Mouse (Mus musculus) right cerebral cortex, adult 18-20 months (tissue): ENCODE data around the gene Npas3.

Experiments used
- DNase-seq: peaks from one replicate; pipeline ENCODE4 v3.0.0; 2022; ENCODE audit warnings: mixed read lengths

The Npas3 gene

DNA sequence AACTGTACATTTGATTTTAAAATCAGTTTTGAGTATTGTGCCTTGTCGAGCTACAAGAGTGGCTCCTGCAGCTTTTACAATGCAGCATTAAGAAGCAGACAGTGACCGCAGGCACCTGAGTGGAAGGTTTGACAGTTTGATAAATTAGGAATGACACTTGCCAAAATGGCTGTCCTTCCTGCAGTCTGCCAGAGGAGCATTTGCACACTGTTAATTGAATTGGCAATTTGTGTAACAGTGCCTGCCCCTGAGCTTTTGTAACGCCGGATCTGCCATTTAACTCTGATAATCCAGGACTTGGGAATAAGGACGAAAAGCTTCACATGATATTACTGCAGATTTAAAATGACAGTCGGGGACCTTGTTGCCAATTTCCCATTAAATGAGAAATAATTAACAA lies 357.2 kb downstream of the Npas3 start:
- no peak for DNase-seq

DNA sequence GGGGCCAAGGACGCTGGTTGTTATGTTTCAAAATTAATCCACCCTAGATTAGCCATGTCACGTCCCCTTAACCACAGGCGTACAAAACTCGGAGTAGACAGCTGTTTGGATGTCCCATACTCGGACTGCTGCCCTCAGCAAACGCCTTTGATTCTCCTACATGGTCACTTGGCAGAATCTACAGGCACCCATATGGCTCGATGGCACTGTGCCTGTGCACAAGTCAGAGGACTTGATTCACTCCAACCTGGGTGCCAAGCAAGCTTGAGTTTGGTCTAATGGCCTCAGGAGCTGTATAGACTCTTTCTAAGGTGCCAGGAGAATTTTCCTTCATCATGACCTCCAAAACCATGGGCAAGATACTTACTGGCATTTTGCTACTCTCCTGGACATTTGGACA lies 363.6 kb downstream of the Npas3 start:
- no peak for DNase-seq

DNA sequence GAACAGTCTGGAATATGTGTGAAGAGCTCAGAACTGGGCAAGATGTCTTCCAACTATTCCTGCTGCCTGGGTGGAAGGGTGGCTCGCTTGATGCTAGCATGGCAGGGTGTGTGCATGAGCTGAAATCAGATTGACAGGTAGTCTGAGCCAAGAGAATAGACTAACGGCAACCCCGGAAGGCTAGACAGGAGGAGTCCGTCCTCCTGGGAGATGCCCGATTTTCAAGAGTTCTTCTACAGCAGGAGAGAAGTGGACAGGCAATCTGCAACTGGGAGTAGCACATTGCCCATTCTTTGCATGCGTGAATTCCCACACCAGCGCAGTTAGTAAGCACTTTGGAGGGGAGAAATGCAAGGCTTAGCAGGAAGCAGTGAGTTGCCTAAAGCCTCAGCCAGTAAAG lies 372.8 kb downstream of the Npas3 start:
- DNase-seq = no peak

DNA sequence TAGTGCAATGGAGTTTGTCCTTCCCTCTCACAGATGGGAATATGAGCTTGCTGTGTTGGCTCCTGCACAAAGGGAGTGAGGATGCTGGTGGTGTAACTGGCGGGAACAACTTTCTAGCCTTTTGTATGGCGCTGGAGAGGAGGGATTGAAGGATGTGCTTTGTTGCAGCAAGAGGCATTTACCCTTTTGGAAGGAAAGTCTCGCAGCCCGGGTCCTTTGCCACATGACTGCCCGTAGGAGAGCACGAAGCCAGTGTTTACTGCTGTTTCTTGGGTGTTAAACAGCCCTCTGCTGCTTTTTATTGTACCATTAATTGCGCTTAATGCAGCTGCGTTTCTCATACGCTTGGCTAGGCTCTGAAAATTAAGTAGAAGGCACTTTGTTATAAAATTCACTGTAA lies 375.3 kb downstream of the Npas3 start:
- no peak for DNase-seq

DNA sequence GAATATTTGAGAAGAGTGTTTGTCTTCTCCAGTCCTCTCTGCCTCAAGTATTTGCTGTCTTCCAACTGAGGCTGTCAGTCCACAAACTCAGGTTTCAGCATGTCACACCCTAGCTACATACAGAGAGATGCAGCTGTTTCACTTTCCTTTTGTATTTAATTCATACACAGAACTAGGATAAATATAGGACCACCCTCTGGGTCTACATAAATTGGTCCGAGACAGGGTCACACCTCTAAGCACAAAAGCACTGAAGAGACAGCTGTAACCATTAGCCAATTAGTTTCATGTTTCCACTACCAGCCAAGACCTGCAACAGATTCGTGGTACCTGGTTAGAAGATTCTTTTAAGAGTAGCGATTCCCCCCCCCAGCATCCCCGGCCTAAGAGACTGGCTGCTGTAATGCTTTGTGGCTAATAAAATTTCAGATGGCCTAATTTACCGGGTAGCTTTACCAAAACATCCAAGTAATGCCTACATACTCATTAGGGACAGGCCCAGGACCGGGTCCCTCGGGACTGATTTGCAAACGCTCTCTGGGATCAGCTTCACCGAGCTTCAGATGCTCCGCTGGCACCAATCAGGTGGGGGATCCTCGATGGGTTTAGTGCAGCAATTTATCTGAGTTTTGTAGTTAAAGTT lies 376.0 kb downstream of the Npas3 start:
- no peak for DNase-seq

DNA sequence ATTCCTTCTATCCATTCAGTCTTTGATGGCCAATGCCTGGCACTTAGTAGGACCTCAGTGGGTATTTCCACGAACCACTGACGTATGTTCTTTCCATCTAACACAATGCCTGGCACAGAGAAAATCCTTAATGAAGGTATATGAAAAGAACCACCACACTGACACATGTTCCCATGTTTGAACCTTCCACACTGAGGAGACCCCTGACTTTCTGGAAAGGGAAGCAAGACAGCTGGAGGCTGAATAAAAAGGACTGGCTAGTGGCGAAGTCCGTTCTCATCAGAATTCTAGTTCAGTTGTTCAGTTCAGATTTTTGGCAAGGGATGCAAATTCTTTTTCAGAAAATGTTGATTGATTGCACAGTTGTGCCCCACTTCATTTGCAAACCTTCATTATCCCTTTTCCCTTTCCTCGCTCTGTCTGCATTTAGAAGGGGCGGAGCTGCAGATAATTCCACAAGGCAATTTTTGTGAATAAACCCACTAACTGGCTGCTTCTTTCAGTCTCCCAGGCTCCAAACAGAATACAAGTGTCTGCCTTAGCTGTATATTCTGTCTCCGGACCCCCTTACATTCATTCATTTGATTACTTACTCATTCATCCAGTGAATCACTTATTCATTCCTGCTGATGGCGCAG lies 381.1 kb downstream of the Npas3 start:
- no peak for DNase-seq

DNA sequence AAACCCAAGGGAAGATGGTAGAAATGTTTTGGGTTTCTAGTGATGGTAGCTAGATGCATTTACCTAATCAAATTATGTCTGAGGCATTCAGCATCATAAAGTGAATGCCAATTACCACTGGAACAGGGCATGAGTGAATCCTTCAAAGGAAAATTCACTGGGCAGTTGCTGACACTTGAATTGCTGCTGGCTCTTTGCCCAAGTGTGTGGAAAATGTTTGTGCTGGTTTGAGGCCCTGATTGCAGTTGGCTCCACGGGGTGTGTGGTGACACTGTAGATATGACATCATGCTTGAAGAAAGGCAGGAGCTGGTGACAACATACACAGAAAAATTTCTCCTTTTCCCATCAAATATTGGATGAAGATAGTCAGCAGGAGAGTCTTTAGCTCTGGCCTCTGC lies 382.1 kb downstream of the Npas3 start:
- DNase-seq = no peak

DNA sequence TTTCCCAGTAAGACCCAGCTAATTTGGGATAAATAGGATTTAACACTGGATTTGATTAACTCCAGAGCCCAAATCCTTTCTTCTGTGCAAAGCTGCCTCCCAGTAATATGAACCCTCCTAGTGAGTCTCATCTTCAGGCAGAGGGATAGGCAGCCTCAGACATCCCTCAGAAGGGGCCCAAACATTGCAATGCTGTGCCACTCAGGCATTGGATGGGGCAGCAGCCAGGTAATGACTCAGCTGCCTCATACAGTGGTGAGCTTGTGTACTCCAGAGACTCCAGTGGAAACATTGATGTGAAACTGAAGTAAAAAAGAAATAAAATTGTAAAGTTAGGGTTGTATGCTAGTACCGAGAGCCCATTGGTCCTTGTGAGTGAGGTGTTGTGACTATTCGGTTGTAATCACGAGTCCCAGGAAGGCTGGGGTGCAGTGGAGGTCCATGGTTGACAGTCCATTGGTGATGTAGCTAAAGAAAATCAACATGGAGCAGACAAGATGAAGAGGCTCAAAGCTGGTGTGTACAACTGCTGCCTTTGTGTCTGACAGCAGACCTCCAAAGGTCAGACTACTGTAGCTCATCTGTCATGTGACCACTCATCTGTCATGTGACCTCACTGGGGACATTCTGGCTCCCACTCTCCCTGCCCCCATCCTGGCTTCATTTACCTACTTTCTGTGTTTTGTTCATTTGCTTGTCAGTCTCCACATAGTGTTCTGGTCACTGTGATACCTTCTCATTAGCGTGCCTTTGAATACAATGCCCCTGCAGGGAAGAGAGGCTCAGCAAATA lies 383.0 kb downstream of the Npas3 start:
- DNase-seq = no peak

DNA sequence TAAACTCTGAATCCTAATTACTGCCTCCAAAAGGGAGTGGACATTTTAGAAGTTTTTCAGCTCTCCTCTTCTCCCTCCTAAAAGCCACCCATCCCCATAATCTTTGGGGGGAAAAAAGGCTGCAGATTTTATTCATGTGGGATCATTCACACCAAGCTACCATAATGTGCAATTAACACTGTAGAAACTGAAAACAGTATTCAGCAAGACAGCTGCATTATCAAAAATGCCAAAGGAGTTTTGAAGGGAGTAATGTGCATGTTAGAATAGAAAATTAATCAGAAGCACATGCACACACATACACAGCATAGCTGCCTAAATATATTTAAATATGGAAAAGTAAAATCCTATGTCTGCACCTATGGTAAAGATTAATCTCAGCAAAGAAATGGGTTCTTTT lies 390.1 kb downstream of the Npas3 start:
- no peak for DNase-seq

DNA sequence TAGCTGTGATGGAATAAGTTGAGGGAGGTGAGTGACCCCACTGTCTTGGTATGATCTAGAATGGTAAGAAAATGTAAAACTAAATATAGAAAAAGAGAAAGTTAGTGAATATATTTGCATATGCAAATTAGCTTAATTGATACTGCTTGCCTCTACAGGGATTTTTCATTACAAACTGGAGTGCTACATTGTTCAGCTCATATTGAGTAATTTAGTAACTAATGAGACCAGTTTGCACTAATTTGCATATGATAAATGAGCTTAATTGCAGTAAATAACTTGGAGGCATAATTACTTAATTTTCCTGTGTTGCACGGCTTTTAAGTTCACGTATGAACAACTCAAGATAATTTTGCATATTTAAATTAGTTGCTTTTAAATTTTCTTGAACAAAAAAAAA lies 398.8 kb downstream of the Npas3 start:
- DNase-seq = no peak

DNA sequence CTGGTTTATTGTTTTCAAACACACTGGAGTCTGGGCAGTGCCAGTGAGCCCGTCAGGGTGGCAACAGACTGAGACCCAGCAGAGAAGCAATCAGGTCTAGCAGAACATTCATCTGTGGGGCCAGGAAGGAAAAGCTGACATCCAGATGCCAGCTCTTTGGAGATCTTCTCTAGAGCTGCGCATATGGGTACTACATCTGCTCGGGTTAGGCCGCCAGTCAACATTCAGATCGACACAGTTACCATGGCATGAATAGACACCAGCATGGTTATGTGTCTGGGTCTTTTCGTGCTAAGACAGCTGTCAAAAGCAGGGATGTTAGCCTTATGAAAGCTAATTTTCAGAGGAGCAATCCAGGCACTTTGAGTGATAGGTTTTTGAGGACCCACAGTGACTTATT lies 407.8 kb downstream of the Npas3 start:
- no peak for DNase-seq

DNA sequence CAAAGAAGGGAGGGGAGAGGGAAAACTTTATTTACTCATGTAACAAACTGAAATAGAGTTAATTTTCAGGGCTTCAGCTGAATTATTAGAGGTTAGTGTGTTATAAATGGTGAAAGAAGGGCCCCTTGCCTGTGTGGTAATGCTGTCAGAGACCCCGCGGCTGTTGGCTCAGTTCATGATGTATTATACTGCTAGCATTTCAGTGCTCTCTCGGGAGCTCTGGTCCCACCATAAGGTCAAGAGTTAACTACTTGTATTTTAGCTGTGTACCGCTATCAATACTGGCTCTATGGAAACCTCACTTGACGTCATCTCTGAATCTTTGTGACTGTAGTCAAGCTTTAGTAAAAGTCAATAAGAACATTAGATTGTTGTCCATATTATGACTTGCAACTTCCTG lies 415.6 kb downstream of the Npas3 start:
- no peak for DNase-seq

DNA sequence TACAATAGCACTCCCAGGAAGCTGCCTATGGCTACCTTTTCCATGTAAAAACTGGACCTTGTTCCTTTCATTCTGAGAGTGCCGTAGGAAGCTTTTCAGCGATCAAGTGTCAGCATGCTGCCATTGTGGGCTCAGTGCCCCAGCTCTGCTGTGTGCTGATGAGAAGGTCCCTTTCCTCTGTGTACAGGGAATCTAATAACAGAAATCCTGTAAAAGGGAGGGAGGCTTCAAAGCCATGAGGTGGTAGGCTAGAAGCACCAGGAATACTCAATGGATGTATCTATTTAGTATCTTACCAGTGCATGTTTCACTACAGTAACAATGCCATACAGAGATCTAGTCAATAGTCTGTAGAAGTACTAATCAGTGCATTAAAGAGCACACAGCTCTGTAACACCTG lies 423.4 kb downstream of the Npas3 start:
- no peak for DNase-seq

DNA sequence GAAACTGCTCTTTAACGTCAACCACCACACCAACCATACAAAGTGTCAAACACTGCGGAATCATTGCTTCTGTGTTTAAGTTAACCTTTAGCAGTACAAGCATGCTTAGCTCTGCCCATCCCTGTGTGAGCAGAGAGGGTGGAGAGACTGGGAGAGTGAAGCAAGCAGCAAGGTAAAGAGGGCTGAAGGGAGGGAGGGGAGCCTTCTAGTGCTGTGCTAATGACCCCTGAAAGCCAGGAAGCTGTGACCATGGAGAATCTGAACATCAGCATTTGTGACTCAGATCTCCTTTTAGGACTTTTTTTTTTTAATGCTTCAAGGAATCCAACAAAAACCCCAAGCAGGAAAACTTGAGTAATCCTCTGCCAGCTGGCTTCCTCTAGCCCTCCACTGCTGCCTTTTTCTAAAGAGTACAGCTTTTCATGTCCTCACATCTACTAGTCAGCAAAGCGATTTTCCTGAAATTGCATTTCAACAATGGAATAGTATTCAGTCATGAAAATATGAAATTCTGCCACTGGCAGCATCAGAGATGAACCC lies 428.7 kb downstream of the Npas3 start:
- DNase-seq = no peak

DNA sequence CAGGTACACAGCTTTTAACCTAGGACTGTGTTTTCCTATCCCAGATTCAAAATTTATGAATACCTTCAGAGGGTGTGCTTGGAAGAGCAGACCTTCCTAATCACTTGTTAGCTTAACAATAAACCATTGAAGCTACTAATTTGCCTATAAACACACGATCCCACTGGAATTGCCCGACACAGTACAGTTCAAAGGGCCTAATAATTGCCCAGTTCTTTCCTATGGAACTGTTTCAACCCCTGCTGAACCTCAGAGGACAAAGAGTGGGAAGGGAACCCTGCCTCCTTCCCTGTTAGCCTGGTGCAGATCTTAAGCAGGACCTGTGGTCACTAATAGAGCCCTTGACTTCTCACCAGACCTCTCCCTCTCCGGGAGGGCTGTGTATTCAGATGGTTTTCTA lies 429.7 kb downstream of the Npas3 start:
- DNase-seq = no peak

DNA sequence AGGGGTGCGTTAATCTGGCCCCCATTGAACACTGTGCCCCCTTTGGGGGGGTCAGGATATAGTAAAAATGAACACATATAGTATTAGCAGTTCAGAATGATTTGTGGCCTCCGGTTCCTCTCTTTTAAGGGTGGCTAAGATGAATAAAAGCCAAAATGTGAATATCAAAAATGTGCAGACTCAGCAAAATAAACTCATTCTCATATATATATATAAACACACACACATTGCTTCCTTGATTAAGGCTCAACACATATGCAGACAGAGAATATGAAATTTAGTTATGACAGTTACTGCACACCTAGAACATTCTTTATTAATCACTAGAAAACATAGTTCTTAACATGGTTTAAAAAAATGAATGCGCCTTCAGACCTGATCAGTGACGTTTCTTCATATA lies 430.7 kb downstream of the Npas3 start:
- no peak for DNase-seq

DNA sequence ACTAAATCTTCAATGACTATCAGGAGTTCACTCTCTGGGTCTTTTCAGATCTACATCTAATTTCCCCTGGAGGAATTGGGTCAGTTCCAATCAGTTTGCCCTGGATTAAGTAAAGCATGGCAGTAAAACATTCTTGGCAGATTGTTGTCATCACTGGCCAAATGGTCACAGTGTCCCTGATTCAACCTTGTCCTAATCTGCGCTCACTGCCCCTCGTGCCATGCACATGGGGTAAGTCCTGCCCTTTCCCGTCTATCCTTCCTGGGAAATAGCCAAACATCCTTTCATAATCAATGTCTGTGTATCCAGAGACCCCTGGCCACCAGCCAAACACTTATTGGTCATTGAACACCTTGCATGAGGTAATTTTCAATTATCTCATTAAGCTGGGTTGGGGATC lies 432.0 kb downstream of the Npas3 start:
- no peak for DNase-seq

DNA sequence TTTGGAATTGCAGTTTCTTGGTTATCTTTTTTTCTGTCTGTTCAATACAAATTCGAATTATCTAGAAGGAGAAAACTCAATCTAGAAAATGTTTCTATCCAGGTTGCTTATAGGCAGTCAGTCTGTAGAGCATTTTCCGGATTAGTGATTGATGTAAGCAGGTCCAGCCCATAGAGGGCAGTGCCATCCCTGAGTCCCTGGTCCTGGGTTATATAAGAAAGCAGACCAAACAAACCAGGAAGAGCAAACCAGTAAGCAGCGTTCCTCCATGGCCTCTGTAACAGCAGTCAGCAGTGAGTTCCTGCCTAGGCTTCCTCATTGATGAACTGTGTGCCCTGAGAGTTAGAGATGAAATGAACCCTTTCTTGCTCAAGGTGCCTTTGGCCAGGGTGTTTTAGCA lies 433.6 kb downstream of the Npas3 start:
- DNase-seq = no peak

DNA sequence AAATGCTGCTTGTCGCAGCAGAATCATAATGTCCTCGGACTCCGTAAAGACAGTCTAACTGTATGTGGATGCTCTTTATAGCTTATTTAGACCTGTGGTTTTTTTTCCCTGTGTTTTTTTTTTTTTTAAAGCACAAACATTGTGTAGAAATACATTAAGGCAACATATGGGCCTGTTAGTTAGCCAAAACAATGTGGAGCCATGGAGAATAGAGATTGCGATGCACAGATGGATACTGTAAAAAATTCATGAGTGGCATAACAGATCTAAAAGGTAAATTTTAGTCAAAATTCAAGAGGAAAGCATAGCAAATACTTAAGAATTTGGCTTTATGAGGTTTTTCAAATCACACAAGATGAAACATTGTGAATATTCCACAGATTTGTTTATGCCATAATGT lies 444.0 kb downstream of the Npas3 start:
- no peak for DNase-seq

DNA sequence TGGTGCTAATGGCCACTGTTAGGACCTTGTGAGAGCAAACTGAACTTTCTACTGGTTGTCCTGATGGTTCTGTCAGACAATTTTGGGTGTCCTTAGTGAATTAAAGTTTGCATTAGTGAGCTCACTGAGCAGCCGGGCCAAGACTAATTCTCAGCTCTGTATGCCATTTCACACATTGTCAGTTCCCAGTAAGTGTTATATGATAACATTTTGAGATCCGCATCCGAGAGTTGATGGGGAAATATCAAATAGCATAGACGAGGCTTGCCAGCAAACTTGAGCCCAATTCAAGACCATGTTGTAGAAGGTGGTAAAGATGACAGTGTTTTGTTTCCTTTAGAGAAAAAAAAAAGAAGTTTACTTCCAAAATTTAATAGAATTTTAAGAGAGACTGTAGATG lies 445.9 kb downstream of the Npas3 start:
- DNase-seq = no peak

DNA sequence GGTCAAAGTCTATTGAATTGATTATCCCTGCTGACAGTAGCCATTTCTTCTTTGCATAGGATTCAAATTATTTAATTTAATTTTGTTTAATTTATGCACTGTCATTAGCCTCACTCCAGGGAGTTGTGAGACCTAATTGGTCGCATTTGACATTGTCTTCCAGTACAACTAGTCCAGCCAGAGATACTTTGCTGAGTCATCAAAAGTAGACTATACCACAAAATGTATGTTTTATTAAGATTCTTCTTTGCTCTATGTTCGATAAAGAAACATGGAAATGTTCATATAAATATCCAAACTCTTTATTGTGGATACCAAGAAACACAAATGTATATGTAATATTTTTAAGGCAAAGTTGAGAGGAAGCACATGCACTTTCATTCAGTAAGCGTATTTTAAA lies 446.8 kb downstream of the Npas3 start:
- DNase-seq = no peak

DNA sequence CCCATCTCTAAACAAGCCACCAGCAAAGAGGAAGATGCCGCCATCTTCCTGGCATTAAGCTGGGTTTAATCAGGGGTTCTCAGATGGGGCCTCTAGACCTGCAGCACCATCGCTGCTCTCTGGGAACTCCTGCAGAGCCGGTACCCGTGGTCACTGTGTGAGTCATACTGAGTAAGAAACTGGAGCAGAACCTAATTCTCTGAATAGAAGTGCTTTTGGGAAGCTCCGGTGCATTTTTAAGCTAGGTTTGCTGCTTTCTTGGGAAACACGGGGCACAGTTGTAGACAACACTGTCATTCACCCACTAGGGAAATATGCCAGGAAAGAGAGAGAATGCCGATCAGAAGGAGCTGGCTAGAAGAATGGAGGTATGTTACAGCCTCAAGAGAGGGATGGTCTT lies 449.2 kb downstream of the Npas3 start:
- no peak for DNase-seq

DNA sequence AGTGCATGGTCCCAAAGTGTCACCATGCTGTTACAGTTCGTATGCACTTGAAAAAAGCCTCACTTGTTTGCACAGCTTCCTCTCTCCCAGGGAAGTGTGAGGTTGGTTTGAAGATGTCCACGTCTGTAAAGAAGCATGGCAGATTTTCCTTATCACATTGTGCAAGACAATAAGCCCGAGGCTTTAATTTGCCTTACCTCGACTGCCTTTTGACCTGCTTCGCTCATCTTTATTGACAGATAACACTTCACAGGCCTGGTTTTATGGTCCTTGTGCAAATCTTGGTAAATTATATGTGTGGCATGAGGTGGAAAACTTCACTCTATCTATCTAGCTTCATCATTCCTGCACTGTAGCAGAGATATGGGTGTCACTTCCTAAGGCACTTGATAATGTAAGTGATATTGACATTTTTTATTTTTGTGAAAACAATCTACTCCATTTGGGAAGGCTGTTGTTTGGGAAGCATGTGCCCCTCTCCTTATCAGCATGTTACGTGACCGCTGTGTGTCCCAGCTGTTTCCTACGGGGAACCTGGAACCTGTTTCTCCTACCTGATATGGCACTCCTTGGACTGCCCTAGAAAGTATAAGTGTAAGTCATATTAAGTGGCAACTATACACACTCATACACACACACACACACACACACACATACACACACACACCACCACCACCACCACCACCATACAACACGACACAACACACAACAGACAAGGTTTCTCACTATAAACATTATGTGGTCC lies 450.2 kb downstream of the Npas3 start:
- DNase-seq = no peak
